Mouse (Mus musculus) ES-E14 (cell line): ENCODE data around the gene Senp1. TPM values are rescaled to one million over a fixed set of nuclear protein-coding genes. Genes with fewer than 3 reads are reported as not detected.

Experiments
- DNase-seq: peaks from one replicate; pipeline ENCODE4 v3.0.0-alpha.2; 2013; ENCODE audit warnings: low read depth, low spot score
- H3K27ac ChIP-seq: 2 replicates; pipeline ENCODE4 v1.5.1; 2012; ENCODE audit warnings: low read depth, mild to moderate bottlenecking, low read length, moderate library complexity, mixed read lengths; ENCODE audit not compliant: poor library complexity, insufficient read depth, severe bottlenecking
- H3K36me3 ChIP-seq: 2 replicates; pipeline ENCODE4 v1.6.1; 2012; ENCODE audit warnings: mild to moderate bottlenecking, low read length, moderate library complexity, mixed read lengths; ENCODE audit not compliant: control insufficient read depth, poor library complexity, insufficient read depth, severe bottlenecking
- H3K4me1 ChIP-seq, 2 experiments: fragments of 150-350 bp in 1 of 2; sonication (generic) in 1 of 2; 2 replicates each; pipeline ENCODE4 v1.6.1; 2012; ENCODE audit warnings: low read length in 2 of 2, mild to moderate bottlenecking in 1 of 2, mixed read lengths in 1 of 2; ENCODE audit not compliant: control insufficient read depth in 2 of 2, insufficient read depth in 2 of 2, poor library complexity in 1 of 2
- H3K4me3 ChIP-seq, 2 experiments: fragments of 150-350 bp in 1 of 2; sonication (generic) in 1 of 2; 2 replicates each; pipeline ENCODE4 v1.5.1; 2012; ENCODE audit warnings: low read length in 2 of 2, low read depth in 1 of 2, mild to moderate bottlenecking in 1 of 2, mixed read lengths in 1 of 2; ENCODE audit not compliant: insufficient read depth in 1 of 2, poor library complexity in 1 of 2, severe bottlenecking in 1 of 2
- H3K9ac ChIP-seq: 2 replicates; pipeline ENCODE4 v1.6.1; 2012; ENCODE audit warnings: low read depth, mild to moderate bottlenecking, low read length, mixed read lengths; ENCODE audit not compliant: poor library complexity, insufficient read depth, severe bottlenecking
- H3K9me3 ChIP-seq: fragments of 150-350 bp; sonication (generic); 2 replicates; pipeline ENCODE4 v1.6.1; 2012; ENCODE audit warnings: low read depth, mild to moderate bottlenecking, low read length; ENCODE audit not compliant: control insufficient read depth, insufficient read depth
- CHD2 ChIP-seq: IDR thresholded peaks from 2 replicates; pipeline ENCODE4 v1.6.1; 2014; ENCODE audit warnings: mild to moderate bottlenecking, low read depth, low read length, inconsistent platforms
- HCFC1 ChIP-seq: IDR thresholded peaks from 2 replicates; pipeline ENCODE4 v1.6.1; 2012; ENCODE audit warnings: low read length, inconsistent platforms, borderline replicate concordance; ENCODE audit not compliant: insufficient read depth
- MAFK ChIP-seq: IDR thresholded peaks from 2 replicates; pipeline ENCODE4 v1.6.1; 2014; ENCODE audit warnings: mild to moderate bottlenecking, low read depth, low read length, inconsistent platforms; ENCODE audit not compliant: insufficient read depth
- ZC3H11A ChIP-seq: IDR thresholded peaks from 2 replicates; pipeline ENCODE4 v1.6.1; 2012; ENCODE audit warnings: low read depth, mild to moderate bottlenecking, inconsistent platforms, low read length, borderline replicate concordance
- ZNF384 ChIP-seq: IDR thresholded peaks from 2 replicates; pipeline ENCODE4 v1.6.1; 2012; ENCODE audit warnings: low read depth, low read length, inconsistent platforms
- in situ Hi-C, 2 experiments: fragments of 600-800 bp; cut with MboI; formaldehyde crosslinking; loops; one replicate each; pipeline ENCODE4 v1.15.1; 2025; ENCODE audit warnings: low sequenced_read_pairs in 2 of 2, inconsistent platforms in 1 of 2; ENCODE audit not compliant: unreplicated experiment in 2 of 2
- total RNA-seq: library from RNA; depleted of rRNA; stranded (reverse); fragments of 300-350 nt; gene quantifications from 2 replicates; pipeline ENCODE4 v1.2.3, GENCODE M21; 2012

Senp1 gene
- total RNA-seq, 1 experiment, result 27.2 TPM

- in situ Hi-C loops, result loop anchor here in 1 of 2 experiments (5.0 kb wide), 1 partner anchor 57 kb away; no protein-coding TSS in a partner anchor
- Histone ChIP-seq H3K27ac (no peak overlapping the region), H3K9ac (no peak overlapping the region)
These were observed 1.4 kb upstream of the Senp1 start for GRCm38 (mm10) chr15:98094905-98095304.

GRCm38 (mm10) chr15:98092372-98093120, 998 bp downstream of the Senp1 start, which contains the start of gene Pfkm:
Gene Pfkm (plus strand): TSS chr15:98092589.
- peak within 1 kb of the TSS; percentile 95 for H3K9ac ChIP-seq
- in situ Hi-C loops, result no loop called here
- H3K4me1 ChIP-seq, result peaks cover 0 to 3% of the 10 kb centered on the region in 2 experiments; a peak in 1 of 4 replicates
- peak within 1 kb of the TSS; percentile 87 for H3K27ac ChIP-seq
- H3K36me3 ChIP-seq, result peaks cover 4% of the 10 kb centered on the region; the same call in 1 of the 2 replicates
- H3K4me3 ChIP-seq, result peak within 1 kb of the TSS; percentile 92 to 95
- H3K9me3 ChIP-seq, result no peaks in the 10 kb centered on the region
- TF ChIP-seq MAFK, result no peak
- TF ChIP-seq CHD2, result no peak
- no peak for TF ChIP-seq HCFC1
- no peak for TF ChIP-seq ZC3H11A
- TF ChIP-seq ZNF384, result no peak
- DNase-seq, result no peak

More at GRCm38 (mm10) chr15:98094905-98095304, 1.4 kb upstream of the Senp1 start:
- no peak for DNase-seq
- TF ChIP-seq CHD2 (no peak), MAFK (no peak), HCFC1 (no peak)
- H3K9me3 ChIP-seq, result no peaks in the 10 kb centered on the region
- H3K4me3 ChIP-seq, result no peak overlapping the region
- peaks cover 0 to 3% of the 10 kb centered on the region in 2 experiments; a peak in 1 of 4 replicates for H3K4me1 ChIP-seq
- H3K36me3 ChIP-seq, result no peaks in the 10 kb centered on the region; the same call in 1 of the 2 replicates

- TF ChIP-seq ZNF384 (no peak), HCFC1 (no peak), CHD2 (no peak), MAFK (no peak), ZC3H11A (no peak)
- no peak overlapping the region for H3K27ac ChIP-seq
These were observed 1.7 kb downstream of the Senp1 start for GRCm38 (mm10) chr15:98091841-98092240.

GRCm38 (mm10) chr15:98089421-98090183, 3.9 kb downstream of the Senp1 start:
- H3K27ac ChIP-seq, result no peak overlapping the region
- H3K36me3 ChIP-seq, result peaks cover 11% of the 10 kb centered on the region
- in situ Hi-C loops, result no loop called here
- TF ChIP-seq ZNF384, result peak; percentile 57; the same call in 1 of the 2 replicates
- no peak for TF ChIP-seq CHD2
- peaks cover 0 to 3% of the 10 kb centered on the region in 2 experiments; a peak in 1 of 4 replicates for H3K4me1 ChIP-seq
- no peak overlapping the region for H3K4me3 ChIP-seq
- no peaks in the 10 kb centered on the region for H3K9me3 ChIP-seq
- H3K9ac ChIP-seq, result no peak overlapping the region
- DNase-seq, result no peak

More at GRCm38 (mm10) chr15:98091841-98092240, 1.7 kb downstream of the Senp1 start:
- in situ Hi-C loops, result no loop called here
- Histone ChIP-seq H3K36me3 (peaks cover 4% of the 10 kb centered on the region; the same call in 1 of the 2 replicates), H3K4me3 (peak overlapping the region; percentile 92 to 95; a peak in 2 of 4 replicates), H3K4me1 (peaks cover 0 to 3% of the 10 kb centered on the region in 2 experiments; a peak in 1 of 4 replicates), H3K9me3 (no peaks in the 10 kb centered on the region), H3K9ac (peak overlapping the region; percentile 42; the same call in 1 of the 2 replicates)
- no peak for DNase-seq
